Mouse (Mus musculus) ES-Bruce4 (cell line): ENCODE measurements at regions not wholly inside any gene's neighbourhood (a gene's known extent, or its start where the extent isn't known, plus 50 kb on each side); places are given as distances from the start of the nearest gene placed in this dataset.

Experiments used
- H3K27ac ChIP-seq: 2 replicates; pipeline ENCODE4 v1.5.1; 2012; ENCODE audit warnings: low read length, inconsistent platforms; ENCODE audit not compliant: insufficient read depth
- H3K27me3 ChIP-seq: 2 replicates; pipeline ENCODE4 v1.6.1; 2012; ENCODE audit warnings: mild to moderate bottlenecking, low read length, inconsistent platforms; ENCODE audit not compliant: control insufficient read depth, poor library complexity, insufficient read depth, severe bottlenecking
- H3K36me3 ChIP-seq: 2 replicates; pipeline ENCODE4 v1.6.1; 2012; ENCODE audit warnings: inconsistent platforms, mild to moderate bottlenecking, low read length, moderate library complexity; ENCODE audit not compliant: control insufficient read depth, poor library complexity, insufficient read depth, severe bottlenecking
- H3K4me1 ChIP-seq: one replicate; pipeline ENCODE4 v1.8.1; 2011; ENCODE audit warnings: low read length; ENCODE audit not compliant: control insufficient read depth, insufficient read depth
- H3K4me3 ChIP-seq: 2 replicates; pipeline ENCODE4 v1.5.1; 2011; ENCODE audit warnings: low read depth, mild to moderate bottlenecking, low read length
- H3K9ac ChIP-seq: 2 replicates; pipeline ENCODE4 v1.6.1; 2012; ENCODE audit warnings: low read depth, mild to moderate bottlenecking, inconsistent platforms; ENCODE audit not compliant: poor library complexity, severe bottlenecking
- H3K9me3 ChIP-seq: replicated peaks from 2 replicates; pipeline ENCODE4 v1.6.1; 2012; ENCODE audit warnings: mild to moderate bottlenecking, low read length, inconsistent platforms; ENCODE audit not compliant: control insufficient read depth, poor library complexity, insufficient read depth, severe bottlenecking
- CTCF ChIP-seq: IDR thresholded peaks from one replicate; pipeline ENCODE4 v1.8.1; 2011; ENCODE audit warnings: low read depth, low read length
- EP300 ChIP-seq: IDR thresholded peaks from 2 replicates; pipeline ENCODE4 v1.6.1; 2011; ENCODE audit warnings: low read depth, low read length; ENCODE audit not compliant: insufficient read depth
- POLR2A ChIP-seq: IDR thresholded peaks from one replicate; pipeline ENCODE4 v1.8.1; 2011; ENCODE audit warnings: low read length; ENCODE audit not compliant: insufficient read depth

- H3K9ac ChIP-seq = no peak overlapping the region
- no peaks in the 10 kb centered on the region for H3K4me1 ChIP-seq
- no peaks in the 10 kb centered on the region for H3K36me3 ChIP-seq
- no peak for TF ChIP-seq POLR2A
- TF ChIP-seq CTCF = no peak
- TF ChIP-seq EP300 = no peak
- no peaks in the 10 kb centered on the region for H3K27me3 ChIP-seq
- H3K9me3 ChIP-seq = no peaks in the 10 kb centered on the region
- no peak overlapping the region for H3K4me3 ChIP-seq
- H3K27ac ChIP-seq = no peak overlapping the region
These were observed 165.1 kb upstream of the Egflam start for GRCm38 (mm10) chr15:7563279-7563678.

GRCm38 (mm10) chr15:7563726-7564125 is 165.5 kb upstream of the Egflam start:
- H3K9ac ChIP-seq = no peak overlapping the region
- H3K4me1 ChIP-seq = no peaks in the 10 kb centered on the region
- no peaks in the 10 kb centered on the region for H3K9me3 ChIP-seq
- H3K4me3 ChIP-seq = no peak overlapping the region
- H3K27me3 ChIP-seq = no peaks in the 10 kb centered on the region
- no peak for TF ChIP-seq EP300
- TF ChIP-seq CTCF = no peak
- TF ChIP-seq POLR2A = no peak
- H3K27ac ChIP-seq = no peak overlapping the region
- no peaks in the 10 kb centered on the region for H3K36me3 ChIP-seq

- TF ChIP-seq POLR2A (no peak), EP300 (no peak), CTCF (no peak)
- Histone ChIP-seq H3K9me3 (no peaks in the 10 kb centered on the region), H3K27ac (no peak overlapping the region), H3K9ac (no peak overlapping the region), H3K36me3 (no peaks in the 10 kb centered on the region), H3K27me3 (no peaks in the 10 kb centered on the region), H3K4me1 (no peaks in the 10 kb centered on the region), H3K4me3 (no peak overlapping the region)
These were observed 174.0 kb upstream of the Egflam start for GRCm38 (mm10) chr15:7572221-7572620.

- H3K27ac ChIP-seq = no peak overlapping the region
- TF ChIP-seq CTCF (no peak), EP300 (no peak), POLR2A (no peak)
- no peaks in the 10 kb centered on the region for H3K27me3 ChIP-seq
- no peak overlapping the region for H3K9ac ChIP-seq
- no peak overlapping the region for H3K4me3 ChIP-seq
- no peaks in the 10 kb centered on the region for H3K9me3 ChIP-seq
- H3K36me3 ChIP-seq = no peaks in the 10 kb centered on the region
- H3K4me1 ChIP-seq = no peaks in the 10 kb centered on the region
These were observed 176.1 kb upstream of the Egflam start for GRCm38 (mm10) chr15:7574264-7574663.

GRCm38 (mm10) chr15:7574811-7575210 is 176.6 kb upstream of the Egflam start:
- Histone ChIP-seq H3K9ac (no peak overlapping the region), H3K9me3 (no peaks in the 10 kb centered on the region), H3K27me3 (no peaks in the 10 kb centered on the region), H3K4me1 (no peaks in the 10 kb centered on the region), H3K27ac (no peak overlapping the region), H3K4me3 (no peak overlapping the region), H3K36me3 (no peaks in the 10 kb centered on the region)
- TF ChIP-seq EP300 (no peak), POLR2A (no peak), CTCF (no peak)

- H3K36me3 ChIP-seq = no peaks in the 10 kb centered on the region
- no peak overlapping the region for H3K4me3 ChIP-seq
- H3K9ac ChIP-seq = no peak overlapping the region
- H3K9me3 ChIP-seq = no peaks in the 10 kb centered on the region
- H3K4me1 ChIP-seq = no peaks in the 10 kb centered on the region
- H3K27me3 ChIP-seq = no peaks in the 10 kb centered on the region
- no peak overlapping the region for H3K27ac ChIP-seq
- TF ChIP-seq POLR2A (no peak), CTCF (no peak)
These were observed 180.2 kb upstream of the Egflam start for GRCm38 (mm10) chr15:7578439-7578838.

GRCm38 (mm10) chr15:7587210-7587609 is 189.0 kb upstream of the Egflam start:
- Histone ChIP-seq H3K27ac (no peak overlapping the region), H3K27me3 (no peaks in the 10 kb centered on the region), H3K4me1 (no peaks in the 10 kb centered on the region), H3K4me3 (no peak overlapping the region), H3K36me3 (no peaks in the 10 kb centered on the region), H3K9ac (no peak overlapping the region), H3K9me3 (no peaks in the 10 kb centered on the region)
- TF ChIP-seq POLR2A = no peak
- no peak for TF ChIP-seq CTCF
- no peak for TF ChIP-seq EP300
